Mouse (Mus musculus) lung, adult 2 months (tissue): ENCODE data around the gene Zbtb48. TPM values are rescaled to one million over a fixed set of nuclear protein-coding genes. Genes with fewer than 3 reads are reported as not detected.
A peak's percentile ranks its signal among the peaks of the same experiment; 100 is the strongest.

Source experiments
- DNase-seq: peaks from one replicate; pipeline ENCODE4 v3.0.0; 2022
- H3K4me1 ChIP-seq: fragments of 200-500 bp; 2 replicates; pipeline ENCODE4 v1.6.1; 2011; ENCODE audit warnings: low read length; ENCODE audit not compliant: control insufficient read depth, insufficient read depth
- H3K4me3 ChIP-seq: fragments of 200-500 bp; replicated peaks from 2 replicates; pipeline ENCODE3; 2011; ENCODE audit warnings: low read depth, mild to moderate bottlenecking, control low read depth, low read length; ENCODE audit errors: extremely low read depth
- CTCF ChIP-seq: fragments of 200-500 bp; IDR thresholded peaks from 2 replicates; pipeline ENCODE4 v1.5.1; 2011; ENCODE audit warnings: mild to moderate bottlenecking, low read length, control low read depth; ENCODE audit not compliant: insufficient read depth
- POLR2A ChIP-seq: fragments of 200-500 bp; IDR thresholded peaks from 2 replicates; pipeline ENCODE4 v1.6.1; 2011; ENCODE audit warnings: low read depth, mild to moderate bottlenecking, control low read depth, low read length, borderline replicate concordance; ENCODE audit errors: extremely low read depth
- WGBS: fragments of 180-500 bp; shearing (Covaris S2); methylation state at CpG from one replicate; pipeline ENCODE4 v1.1.7; 2018; 5-methylcytosine and 5-hydroxymethylcytosine counted together
- polyA plus RNA-seq: library from polyadenylated mRNA; depleted of rRNA; stranded (reverse); fragments of >200 nt; gene quantifications from 2 replicates; pipeline ENCODE4 v1.2.3, GENCODE M21; 2012; rRNA removed

The Zbtb48 gene
- polyA plus RNA-seq, 1 experiment = 21.6 TPM

- Histone ChIP-seq H3K4me1 (peaks cover 3% of the 10 kb centered on the region), H3K4me3 (no peak overlapping the region)
- WGBS = 73% methylated on average over 17 of the region's 17 CpGs
- TF ChIP-seq CTCF = no peak
- no peak for TF ChIP-seq POLR2A
- no peak for DNase-seq
Measured at GRCm38 (mm10) chr4:151983043-151983442, 44.4 kb downstream of the Zbtb48 start.

DNA sequence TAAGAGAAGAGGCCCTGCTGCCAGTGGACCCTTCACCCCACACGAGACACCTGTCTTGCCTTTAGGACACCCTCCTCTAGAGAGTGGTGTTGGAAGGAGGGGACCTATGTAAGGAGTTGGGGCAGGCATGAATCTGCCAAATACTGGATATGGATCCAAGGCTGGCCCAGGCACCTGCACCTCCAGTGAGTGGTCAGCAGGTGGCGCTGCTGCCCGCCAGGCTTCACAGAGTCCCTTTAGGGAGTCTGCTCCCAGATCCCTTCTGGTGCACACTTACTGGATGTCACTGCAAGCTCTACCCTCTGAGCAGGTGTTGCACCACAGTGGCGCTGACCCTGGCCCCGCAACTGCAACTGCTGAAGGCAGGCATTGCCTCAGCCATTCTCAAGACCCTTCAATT, 46.1 kb downstream of the Zbtb48 start:
- TF ChIP-seq POLR2A = no peak
- peak; percentile 96 for TF ChIP-seq CTCF
- DNase-seq = peak; percentile 77
- WGBS = 11% methylated on average over 5 of the region's 5 CpGs
- H3K4me3 ChIP-seq = no peak overlapping the region
- no peaks in the 10 kb centered on the region for H3K4me1 ChIP-seq

GRCm38 (mm10) chr4:151980699-151981098, 46.8 kb downstream of the Zbtb48 start:
- Histone ChIP-seq H3K4me1 (no peaks in the 10 kb centered on the region), H3K4me3 (no peak overlapping the region)
- TF ChIP-seq CTCF (no peak), POLR2A (no peak)
- 75% methylated on average over 8 of the region's 8 CpGs for WGBS
- no peak for DNase-seq

- peak; percentile 84 for DNase-seq
- Histone ChIP-seq H3K4me1 (no peaks in the 10 kb centered on the region), H3K4me3 (no peak overlapping the region)
- TF ChIP-seq POLR2A (no peak), CTCF (peak; percentile 86)
- 36% methylated on average over 10 of the region's 10 CpGs for WGBS
Measured at GRCm38 (mm10) chr4:151977748-151978147, 49.7 kb downstream of the Zbtb48 start.

GRCm38 (mm10) chr4:151975441-151975840, 52.0 kb downstream of the Zbtb48 start:
- 93% methylated on average over 3 of the region's 3 CpGs for WGBS
- no peak overlapping the region for H3K4me3 ChIP-seq
- no peaks in the 10 kb centered on the region for H3K4me1 ChIP-seq
- no peak for DNase-seq
- TF ChIP-seq POLR2A (no peak), CTCF (no peak)

DNA sequence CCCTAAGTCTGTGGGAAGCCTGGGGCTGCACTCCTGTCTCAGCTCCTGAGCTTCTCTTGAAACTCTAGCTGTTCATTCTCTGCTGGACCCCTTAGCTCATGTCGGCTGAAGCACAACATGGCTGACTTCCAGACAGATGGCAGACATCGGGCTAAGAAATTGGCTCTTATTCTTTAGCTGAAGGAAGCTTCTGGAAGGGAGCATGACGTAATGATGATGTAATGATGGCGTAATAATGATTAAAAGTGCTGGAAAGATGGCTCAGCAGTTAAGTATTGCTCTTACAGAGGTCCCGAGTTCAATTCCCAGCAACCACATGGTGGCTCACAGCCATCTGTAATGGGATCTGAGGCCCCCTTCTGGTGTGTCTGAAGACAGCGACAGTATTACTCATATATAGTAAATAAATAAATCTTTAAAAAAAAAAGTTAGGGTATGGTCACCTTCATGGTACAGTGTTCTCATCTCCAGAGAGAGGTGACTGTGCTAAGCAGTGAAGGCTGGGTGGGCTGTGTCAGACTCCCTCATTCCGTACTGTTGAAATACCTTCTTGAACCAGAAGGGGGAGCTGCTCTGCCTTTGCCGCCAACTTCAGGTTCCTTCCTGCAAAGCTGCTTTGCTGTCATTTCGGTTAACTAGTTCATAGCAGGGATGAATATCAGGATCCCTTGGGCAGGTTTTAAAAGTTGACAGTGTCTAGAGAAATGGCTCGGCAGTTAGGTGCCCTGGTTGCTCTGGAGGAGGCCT, 55.1 kb downstream of the Zbtb48 start:
- 65% methylated on average over 10 of the region's 10 CpGs for WGBS
- no peak for DNase-seq
- Histone ChIP-seq H3K4me1 (no peaks in the 10 kb centered on the region), H3K4me3 (no peak overlapping the region)
- TF ChIP-seq CTCF = peak; percentile 72
- TF ChIP-seq POLR2A = no peak

Other genes with a start within 250 kb of the Zbtb48 start
- 8.4 and 10.4 TPM in 2 replicates for gene Camta1, start 165.8 kb downstream of the Zbtb48 start, polyA plus RNA-seq
- 30.8 and 45.8 TPM in 2 replicates for gene Dnajc11, start 94.0 kb downstream of the Zbtb48 start, polyA plus RNA-seq
- 64.2 and 72.5 TPM in 2 replicates for gene Thap3, start 38.7 kb downstream of the Zbtb48 start, polyA plus RNA-seq
- gene Phf13, start 31.4 kb downstream of the Zbtb48 start, polyA plus RNA-seq = 8.9 TPM in 2 replicates
- gene Klhl21, start 18.9 kb downstream of the Zbtb48 start, polyA plus RNA-seq = 43.6 and 48.6 TPM in 2 replicates
- gene Tas1r1, start 10.9 kb upstream of the Zbtb48 start, polyA plus RNA-seq = 0.08 TPM in 1 of 2 replicates, not detected in the other
- 16.7 and 18.2 TPM in 2 replicates for gene Nol9, start 11.7 kb upstream of the Zbtb48 start, polyA plus RNA-seq
- gene Plekhg5, start 44.8 kb upstream of the Zbtb48 start, polyA plus RNA-seq = 46.7 and 49.9 TPM in 2 replicates
- 8.1 and 12.7 TPM in 2 replicates for gene Tnfrsf25, start 88.3 kb upstream of the Zbtb48 start, polyA plus RNA-seq
- 9.8 and 16.3 TPM in 2 replicates for gene Espn, start 124.7 kb upstream of the Zbtb48 start, polyA plus RNA-seq
- 5.4 and 6.2 TPM in 2 replicates for gene Hes2, start 131.2 kb upstream of the Zbtb48 start, polyA plus RNA-seq
- gene Acot7, start 150.5 kb upstream of the Zbtb48 start, polyA plus RNA-seq = 118 and 125 TPM in 2 replicates
- gene Gpr153, start 246.6 kb upstream of the Zbtb48 start, polyA plus RNA-seq = 40.0 and 45.6 TPM in 2 replicates